Mouse (Mus musculus) cortical plate, adult 2 months (tissue): ENCODE data around the gene Atg10. TPM values are rescaled to one million over a fixed set of nuclear protein-coding genes. Genes with fewer than 3 reads are reported as not detected.

Experiments used
- H3K27ac ChIP-seq: fragments of 200-500 bp; 2 replicates; pipeline ENCODE4 v1.5.1; 2012; ENCODE audit warnings: low read length, control low read depth, inconsistent platforms; ENCODE audit not compliant: insufficient read depth
- H3K4me1 ChIP-seq: fragments of 200-500 bp; 2 replicates; pipeline ENCODE4 v1.6.1; 2011; ENCODE audit warnings: low read length; ENCODE audit not compliant: control insufficient read depth, insufficient read depth
- H3K4me3 ChIP-seq: fragments of 200-500 bp; 2 replicates; pipeline ENCODE4 v1.5.1; 2011; ENCODE audit warnings: mild to moderate bottlenecking, low read length, control low read depth; ENCODE audit not compliant: insufficient read depth
- CTCF ChIP-seq: fragments of 200-500 bp; IDR thresholded peaks from 2 replicates; pipeline ENCODE4 v1.5.1; 2011; ENCODE audit warnings: mild to moderate bottlenecking, control low read depth, low read length; ENCODE audit not compliant: insufficient read depth; ENCODE audit errors: extremely low read depth
- POLR2A ChIP-seq: fragments of 200-500 bp; IDR thresholded peaks from 2 replicates; pipeline ENCODE4 v1.6.1; 2011; ENCODE audit warnings: mild to moderate bottlenecking, low read length, control low read depth; ENCODE audit not compliant: insufficient read depth; ENCODE audit errors: extremely low read depth
- polyA plus RNA-seq: library from polyadenylated mRNA; depleted of rRNA; stranded (reverse); fragments of >200 nt; gene quantifications from 2 replicates; pipeline ENCODE4 v1.2.3, GENCODE M21; 2012

Gene Atg10
- polyA plus RNA-seq, 1 experiment = 11.2 TPM

GRCm38 (mm10) chr13:91216656-91217205 is 7.0 kb downstream of the Atg10 start:
- Histone ChIP-seq H3K27ac (no peak overlapping the region), H3K4me3 (no peak overlapping the region), H3K4me1 (peaks cover 1% of the 10 kb centered on the region; the same call in 1 of the 2 replicates)
- no peak for TF ChIP-seq POLR2A
- no peak for TF ChIP-seq CTCF

- H3K4me1 ChIP-seq = no peaks in the 10 kb centered on the region
- TF ChIP-seq CTCF = no peak
- TF ChIP-seq POLR2A = no peak
- H3K27ac ChIP-seq = no peak overlapping the region
- H3K4me3 ChIP-seq = no peak overlapping the region
Observed at GRCm38 (mm10) chr13:91212958-91213357, 10.8 kb downstream of the Atg10 start.

- Histone ChIP-seq H3K4me1 (no peaks in the 10 kb centered on the region), H3K4me3 (no peak overlapping the region), H3K27ac (no peak overlapping the region)
- TF ChIP-seq CTCF = no peak
- no peak for TF ChIP-seq POLR2A
Observed at GRCm38 (mm10) chr13:91206237-91206636, 17.5 kb downstream of the Atg10 start.

- H3K4me1 ChIP-seq = no peaks in the 10 kb centered on the region
Observed at GRCm38 (mm10) chr13:91202564-91202963, 21.2 kb downstream of the Atg10 start.

GRCm38 (mm10) chr13:91187378-91188234 is 36.2 kb downstream of the Atg10 start:
- Histone ChIP-seq H3K4me1 (no peaks in the 10 kb centered on the region), H3K4me3 (no peak overlapping the region), H3K27ac (no peak overlapping the region)
- TF ChIP-seq POLR2A = no peak
- TF ChIP-seq CTCF = no peak

More at GRCm38 (mm10) chr13:91202564-91202963, 21.2 kb downstream of the Atg10 start:
- TF ChIP-seq POLR2A = no peak
- Histone ChIP-seq H3K4me3 (no peak overlapping the region), H3K27ac (no peak overlapping the region)

- H3K4me1 ChIP-seq = no peaks in the 10 kb centered on the region
- TF ChIP-seq POLR2A (no peak), CTCF (no peak)
- no peak overlapping the region for H3K27ac ChIP-seq
- H3K4me3 ChIP-seq = no peak overlapping the region
Observed at GRCm38 (mm10) chr13:91185248-91185867, 38.4 kb downstream of the Atg10 start.

- Histone ChIP-seq H3K4me3 (no peak overlapping the region), H3K4me1 (no peaks in the 10 kb centered on the region), H3K27ac (no peak overlapping the region)
- no peak for TF ChIP-seq POLR2A
- TF ChIP-seq CTCF = no peak
Observed at GRCm38 (mm10) chr13:91184226-91184625, 39.5 kb downstream of the Atg10 start.

GRCm38 (mm10) chr13:91180364-91180763 is 43.4 kb downstream of the Atg10 start:
- H3K4me3 ChIP-seq = no peak overlapping the region
- TF ChIP-seq CTCF (no peak), POLR2A (no peak)
- H3K27ac ChIP-seq = no peak overlapping the region

GRCm38 (mm10) chr13:91179174-91179899 is 44.4 kb downstream of the Atg10 start:
- TF ChIP-seq POLR2A (no peak), CTCF (no peak)
- H3K4me1 ChIP-seq = peaks cover 3% of the 10 kb centered on the region; the same call in 1 of the 2 replicates
- no peak overlapping the region for H3K4me3 ChIP-seq
- no peak overlapping the region for H3K27ac ChIP-seq

More at GRCm38 (mm10) chr13:91180364-91180763, 43.4 kb downstream of the Atg10 start:
- peaks cover 3% of the 10 kb centered on the region; the same call in 1 of the 2 replicates for H3K4me1 ChIP-seq
